Mouse (Mus musculus) thymus, adult 2 months (tissue): Measurements from ENCODE around the gene Hs1bp3.

ENCODE experiments used
- CTCF ChIP-seq: fragments of 200-500 bp; IDR thresholded peaks from 2 replicates; pipeline ENCODE4 v1.5.1; 2012; ENCODE audit warnings: mild to moderate bottlenecking, control low read depth, low read length, moderate library complexity, borderline replicate concordance; ENCODE audit not compliant: control insufficient read depth, poor library complexity, insufficient read depth; ENCODE audit errors: extremely low read depth
- POLR2A ChIP-seq: fragments of 200-500 bp; IDR thresholded peaks from 2 replicates; pipeline ENCODE4 v1.6.1; 2012; ENCODE audit warnings: mild to moderate bottlenecking, low read length, control low read depth, moderate library complexity; ENCODE audit not compliant: control insufficient read depth, poor library complexity, insufficient read depth; ENCODE audit errors: extremely low read depth

DNA sequence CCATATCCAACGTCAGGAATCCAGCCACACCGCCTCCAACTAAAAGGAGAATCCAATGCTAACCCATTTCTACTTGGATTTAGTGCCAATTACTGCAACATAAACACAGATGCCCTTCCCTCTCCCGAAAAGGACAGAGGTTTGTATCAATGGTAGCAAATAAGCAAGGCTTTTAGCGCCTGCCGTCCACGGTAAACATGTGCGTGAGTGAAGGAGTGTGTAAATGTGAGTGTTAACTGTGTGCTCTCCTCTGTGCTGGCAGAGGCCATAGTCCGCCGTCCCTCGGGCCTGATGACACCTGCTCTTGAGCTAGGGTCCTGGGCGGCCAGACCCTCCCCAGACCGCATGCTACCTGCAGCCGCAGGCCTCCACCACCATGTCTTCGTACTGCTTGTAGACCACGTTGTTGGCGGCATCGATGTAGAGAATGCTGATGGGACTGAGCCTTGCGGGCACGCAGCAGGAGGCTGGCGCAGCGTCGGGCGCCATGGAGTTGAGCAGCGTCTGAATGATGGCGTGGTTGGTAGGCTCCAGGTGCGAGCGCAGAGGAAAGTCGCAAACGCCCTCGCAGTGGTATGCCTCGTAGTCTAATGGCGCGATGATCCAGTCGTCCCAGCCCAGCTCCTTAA is 15.5 kb upstream of the Hs1bp3 start:
- TF ChIP-seq CTCF (no peak), POLR2A (no peak)
